Mouse (Mus musculus) liver, adult 2 months (tissue): ENCODE data around the gene Adgrg5.

ENCODE experiments used
- CTCF ChIP-seq: fragments of 200-500 bp; IDR thresholded peaks from 2 replicates; pipeline ENCODE4 v1.5.1; 2011; ENCODE audit warnings: low read depth, low read length, control low read depth
- POLR2A ChIP-seq: fragments of 200-500 bp; IDR thresholded peaks from 2 replicates; pipeline ENCODE4 v1.6.1; 2011; ENCODE audit warnings: low read length, control low read depth; ENCODE audit not compliant: insufficient read depth; ENCODE audit errors: extremely low read depth

GRCm38 (mm10) chr8:94990598-94991453 is 67.3 kb downstream of the Adgrg5 start:
- no peak for TF ChIP-seq CTCF
- TF ChIP-seq POLR2A = no peak
